Mouse (Mus musculus): ENCODE measurements around the gene Wnt1.

Gene Wnt1

DNA sequence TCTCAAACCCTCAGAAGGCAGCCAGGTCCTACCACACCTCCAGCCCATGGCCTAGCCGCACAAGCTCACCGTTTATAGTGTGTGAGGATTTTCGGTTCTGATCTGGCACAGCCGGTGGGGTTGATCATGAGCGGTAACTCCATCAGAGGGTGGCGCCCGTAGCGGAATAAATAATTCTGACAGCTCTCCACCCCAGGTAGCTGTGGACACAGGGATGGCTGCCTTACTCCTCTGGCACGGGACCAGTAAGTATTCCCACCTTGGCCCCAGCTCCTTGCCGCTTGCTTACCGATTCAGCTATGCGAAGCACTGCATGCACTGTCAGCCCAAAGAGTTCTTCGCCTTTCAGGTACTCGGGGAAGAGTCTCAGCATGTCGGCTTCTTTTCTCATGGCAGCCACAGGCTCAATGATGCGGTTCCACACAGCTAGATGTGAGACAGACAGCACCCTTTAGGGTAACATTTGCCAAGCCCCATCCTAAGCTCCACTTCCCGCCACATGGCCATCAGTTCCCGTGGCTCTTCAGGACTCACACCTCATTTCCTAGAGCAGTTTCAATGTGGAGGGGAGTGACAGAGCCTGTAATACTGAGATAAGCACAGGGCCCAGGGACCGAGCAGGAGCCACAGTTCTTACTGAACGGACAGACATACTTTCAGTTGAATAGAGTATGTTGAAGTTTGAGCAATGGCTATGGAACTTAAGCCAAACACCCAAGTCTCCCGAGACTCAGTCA lies 47.5 kb downstream of the Wnt1 start:
- DNase-seq (ENCODE audit: low spot score) = no peak

DNA sequence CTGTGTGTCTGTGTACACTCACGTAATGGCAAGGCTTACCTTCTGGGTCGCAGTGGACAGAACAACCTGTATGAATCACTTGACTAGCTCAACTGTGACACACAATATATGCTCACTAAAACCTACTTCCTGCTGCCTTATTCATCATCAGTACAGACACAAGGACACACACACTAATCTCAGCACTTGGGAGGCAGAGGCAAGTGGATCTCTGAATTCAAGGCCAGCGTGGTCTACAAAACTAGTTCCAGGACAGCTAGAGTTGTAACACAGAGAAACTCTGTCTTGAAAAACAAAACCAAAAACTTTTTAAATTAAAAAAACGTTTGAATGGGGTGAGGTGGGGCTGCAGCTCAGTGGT lies 48.1 kb downstream of the Wnt1 start:
- no peak for DNase-seq (ENCODE audit: low spot score)

DNA sequence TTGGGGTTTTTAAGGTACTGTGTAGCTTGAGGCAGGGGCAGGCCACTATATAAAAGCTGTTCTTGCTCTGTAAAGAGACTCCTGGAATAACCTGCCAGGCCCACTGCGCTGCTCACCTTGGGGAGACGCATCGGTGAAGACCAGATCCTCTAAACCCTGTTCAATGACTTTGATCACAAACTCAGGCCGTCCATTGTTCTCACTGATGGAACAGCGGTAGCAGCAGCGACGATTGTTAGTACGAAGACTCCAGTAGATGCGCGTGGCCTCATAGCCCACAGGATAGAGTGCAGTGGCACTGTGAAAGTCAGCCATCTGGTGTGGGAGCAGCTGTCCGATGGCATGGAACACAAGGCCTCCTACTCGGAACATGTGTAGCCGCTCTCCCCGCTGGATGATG lies 49.5 kb downstream of the Wnt1 start:
- DNase-seq (ENCODE audit: low spot score) = no peak

DNA sequence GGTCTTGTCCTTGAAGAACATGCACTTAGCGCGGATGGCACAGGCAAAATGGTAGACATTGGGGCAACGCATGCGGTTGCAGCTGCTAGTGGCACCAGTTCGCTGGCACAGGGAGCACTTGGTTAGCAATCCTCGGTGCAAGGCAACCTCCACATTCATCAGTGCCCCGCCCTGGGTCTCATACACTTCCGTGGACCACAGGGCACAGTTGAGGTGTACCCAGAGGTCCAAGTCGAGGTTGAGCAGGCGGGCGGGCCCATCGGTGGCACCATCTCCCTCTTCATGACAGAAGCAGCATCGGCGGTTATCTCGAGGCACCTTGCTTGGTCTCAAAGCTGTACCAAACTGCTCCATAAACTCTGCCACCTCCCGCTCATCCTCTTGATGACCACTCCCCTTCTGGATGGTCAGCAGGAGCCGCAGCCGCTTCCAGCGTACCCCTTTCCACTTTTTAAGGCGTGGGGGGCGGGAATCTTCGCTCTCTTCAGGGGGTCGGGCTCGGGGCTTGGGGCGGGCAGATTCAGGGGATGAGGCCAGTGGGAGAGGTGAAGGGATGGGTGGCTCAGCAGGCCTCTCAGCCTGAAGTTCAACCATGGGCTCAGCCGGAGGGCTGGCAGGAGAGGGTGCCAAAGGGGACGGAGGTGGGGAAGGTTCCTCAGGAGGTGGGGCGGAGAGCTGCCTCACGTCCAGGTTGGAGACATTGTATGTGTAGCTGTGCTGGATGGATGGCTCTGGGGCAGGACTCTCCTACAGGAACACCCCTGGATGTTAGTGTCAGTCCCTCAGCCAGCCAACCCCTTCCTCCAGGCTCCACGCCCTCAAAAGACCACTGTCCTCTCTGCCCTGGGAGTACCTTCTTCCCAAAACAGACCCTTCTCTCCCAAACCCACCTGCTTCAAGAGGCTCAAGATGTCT lies 50.3 kb downstream of the Wnt1 start:
- no peak for DNase-seq (ENCODE audit: low spot score)
